Mouse (Mus musculus): ENCODE data around the gene Hmgb1.

Hmgb1 gene

DNA sequence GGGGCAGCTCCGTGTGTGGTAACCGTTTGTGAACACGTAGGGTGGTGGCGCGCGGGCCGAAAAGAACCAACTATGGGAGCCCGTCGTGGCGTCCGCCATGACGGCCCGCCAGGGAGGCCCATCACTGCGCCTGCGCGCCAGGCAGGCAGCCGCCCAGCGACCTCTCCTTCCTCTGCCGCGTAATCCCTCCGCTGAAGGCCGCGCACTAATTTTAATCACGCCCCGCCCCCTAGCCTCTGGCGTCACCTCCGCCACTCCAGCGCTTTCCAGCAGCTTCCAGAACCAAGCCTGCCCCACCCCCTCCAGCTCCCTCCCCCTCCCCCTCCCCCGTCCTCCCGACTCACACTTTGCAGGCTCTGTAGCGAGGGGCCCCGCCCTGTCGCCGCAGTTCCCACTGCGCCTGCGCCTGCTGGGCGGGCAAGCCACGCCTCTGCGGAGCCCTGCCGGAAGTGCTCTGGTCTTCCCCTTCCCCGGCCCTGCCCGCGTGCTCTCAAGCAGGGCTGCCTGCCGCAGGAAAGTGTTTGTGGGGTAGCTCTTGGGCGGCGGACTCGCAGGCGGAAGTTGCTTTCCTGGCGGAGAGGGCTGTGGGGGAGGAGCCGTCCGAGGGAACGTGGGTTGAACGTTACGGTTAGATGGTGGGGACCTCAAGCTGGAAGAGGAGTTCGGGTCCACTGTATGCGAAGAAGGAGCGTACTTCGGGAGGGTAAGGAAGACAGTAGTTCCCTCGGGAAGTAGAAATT, at the start of gene Hmgb1, which contains the start of gene Uspl1:
Hmgb1 (minus strand) TSS at position 386 of the 740 bp plus-strand sequence.
Uspl1 (plus strand) TSS at position 247 of the 740 bp plus-strand sequence.
- DNase-seq (ENCODE audit: low spot score), result peak; percentile 99

DNA sequence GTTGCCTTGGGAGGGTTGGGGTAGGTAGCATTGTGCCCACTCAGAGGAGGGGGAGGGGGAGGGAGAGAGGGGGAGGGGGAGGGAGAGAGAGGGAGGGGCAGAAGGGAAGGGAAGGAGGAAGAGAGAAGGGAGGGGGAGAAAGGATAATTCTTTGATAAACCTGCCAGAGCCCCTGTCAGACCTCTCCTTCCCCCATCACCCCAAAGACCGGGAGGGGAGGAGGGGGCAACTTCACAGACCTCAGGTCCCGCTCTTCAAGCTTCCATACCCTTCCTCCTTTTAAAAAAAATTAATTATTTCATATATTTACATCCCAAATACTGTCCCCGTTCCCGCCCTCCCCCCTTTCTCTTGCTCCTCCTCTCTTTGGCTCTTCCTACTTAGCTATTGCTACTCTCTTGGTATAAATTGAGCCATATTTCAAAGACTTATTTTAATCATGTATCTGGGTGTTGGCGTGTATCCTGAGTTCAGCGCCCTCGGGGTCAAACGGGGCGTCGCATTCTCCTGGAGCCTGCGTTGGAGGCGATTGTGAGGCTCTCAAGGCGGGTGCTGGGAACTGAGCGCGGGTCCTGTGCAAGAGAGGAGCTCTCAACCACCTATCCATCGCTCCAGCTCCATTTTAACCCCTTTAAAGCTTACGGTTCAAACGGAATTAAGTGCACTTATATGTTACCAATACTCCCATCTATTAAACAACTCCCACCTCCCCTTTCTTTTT, 45.5 kb upstream of the Hmgb1 start:
- DNase-seq (ENCODE audit: low spot score), result no peak

DNA sequence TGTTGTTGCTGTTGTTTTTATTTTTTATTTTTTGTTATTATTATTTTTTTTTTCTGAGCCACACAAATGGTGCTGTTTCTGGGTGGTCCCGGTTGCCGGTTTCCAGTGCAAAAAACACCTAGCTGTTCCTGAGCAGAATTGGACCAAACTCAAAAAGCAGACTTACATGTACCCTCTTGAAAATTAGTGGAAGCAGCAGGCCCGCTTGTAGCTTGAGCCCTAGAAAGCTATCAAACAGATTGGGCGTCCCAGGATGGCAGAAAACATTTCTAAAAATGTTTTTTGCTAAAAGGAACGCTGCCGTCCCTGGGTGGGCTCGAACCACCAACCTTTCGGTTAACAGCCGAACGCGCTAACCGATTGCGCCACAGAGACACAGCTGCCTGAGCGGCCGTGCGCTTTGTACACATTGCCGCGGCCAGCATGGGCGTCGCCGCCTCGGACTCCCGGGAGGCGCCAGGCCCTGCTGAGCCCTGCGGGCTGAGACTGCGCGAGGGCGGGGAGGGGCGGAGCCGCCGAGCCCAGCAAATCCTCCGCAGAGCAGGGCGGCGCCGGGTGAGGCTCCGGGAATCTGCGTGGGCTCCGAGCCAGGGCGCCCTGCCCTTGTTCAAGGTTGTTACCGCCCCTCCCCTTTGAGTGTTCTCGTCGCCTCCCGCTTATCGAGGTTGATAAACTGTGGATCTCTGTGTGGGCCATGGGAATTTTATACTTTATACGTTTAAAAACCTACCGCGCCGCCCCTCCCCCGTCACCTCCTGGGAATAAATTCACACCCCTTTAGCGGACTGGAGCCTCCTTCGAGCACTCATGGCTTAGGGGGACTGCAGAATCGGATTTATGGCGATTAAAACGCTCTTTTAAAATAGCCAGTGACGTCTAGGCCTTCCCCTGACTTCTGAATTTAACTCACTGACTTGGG, 44.7 kb upstream of the Hmgb1 start:
- peak; percentile 99 for DNase-seq (ENCODE audit: low spot score)

DNA sequence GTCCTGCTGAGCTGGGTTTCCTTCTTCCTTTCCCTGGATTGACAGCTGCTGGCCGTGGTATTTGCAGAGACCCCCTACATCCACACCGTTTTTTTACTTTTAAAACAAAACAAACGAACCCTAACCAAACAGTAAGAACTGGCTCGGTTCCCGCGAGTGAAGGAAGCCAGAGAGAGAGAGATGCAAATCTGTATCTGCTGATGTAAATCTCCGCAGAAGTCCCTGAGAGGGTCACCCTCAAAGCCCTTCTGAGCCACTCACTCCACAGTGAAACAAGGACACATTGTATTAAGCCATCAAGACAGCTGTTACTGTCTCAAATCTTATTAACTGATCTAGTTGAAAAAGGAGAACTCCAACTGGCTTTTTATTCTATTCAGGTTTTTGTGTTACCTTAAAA, 40.4 kb upstream of the Hmgb1 start:
- DNase-seq (ENCODE audit: low spot score), result no peak

DNA sequence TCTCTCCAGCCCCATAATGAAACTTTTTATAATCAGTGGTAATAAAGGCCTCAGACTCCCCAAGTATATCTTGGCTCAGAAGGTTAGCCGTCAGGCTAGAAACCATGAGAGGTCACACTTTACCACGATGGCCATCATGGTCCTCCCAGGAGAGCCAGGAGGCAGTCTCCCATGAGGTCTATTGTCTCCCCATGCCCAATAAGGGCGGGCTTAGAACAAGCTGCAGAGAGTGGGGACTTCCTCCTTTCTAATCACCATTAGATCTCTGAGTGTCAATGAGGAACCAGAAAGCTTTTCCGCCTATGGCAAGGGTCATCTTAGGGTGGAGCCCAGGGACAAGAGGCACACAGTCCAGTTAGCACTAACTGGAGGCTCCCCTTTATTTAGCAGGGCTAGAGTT, 37.1 kb upstream of the Hmgb1 start:
- no peak for DNase-seq (ENCODE audit: low spot score)

DNA sequence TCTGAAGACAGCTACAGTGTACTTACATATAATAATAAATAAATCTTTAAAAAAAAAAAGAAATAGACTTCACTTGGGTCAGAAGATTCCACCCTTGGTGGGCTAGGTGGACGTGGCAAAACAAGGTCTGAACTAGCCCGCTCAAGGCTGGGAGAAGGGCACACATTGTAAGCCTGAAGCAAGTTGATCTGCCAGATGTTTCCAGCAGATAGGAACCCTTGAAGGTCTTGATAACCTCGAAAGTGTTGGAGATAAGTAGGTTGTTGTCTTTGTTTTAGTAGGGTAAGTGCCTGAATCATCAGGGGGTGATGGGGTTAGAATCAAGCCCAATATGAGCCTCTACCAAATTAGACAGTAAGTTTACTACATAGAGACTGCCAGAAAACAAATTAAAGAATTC, 35.2 kb upstream of the Hmgb1 start:
- DNase-seq (ENCODE audit: low spot score), result no peak

DNA sequence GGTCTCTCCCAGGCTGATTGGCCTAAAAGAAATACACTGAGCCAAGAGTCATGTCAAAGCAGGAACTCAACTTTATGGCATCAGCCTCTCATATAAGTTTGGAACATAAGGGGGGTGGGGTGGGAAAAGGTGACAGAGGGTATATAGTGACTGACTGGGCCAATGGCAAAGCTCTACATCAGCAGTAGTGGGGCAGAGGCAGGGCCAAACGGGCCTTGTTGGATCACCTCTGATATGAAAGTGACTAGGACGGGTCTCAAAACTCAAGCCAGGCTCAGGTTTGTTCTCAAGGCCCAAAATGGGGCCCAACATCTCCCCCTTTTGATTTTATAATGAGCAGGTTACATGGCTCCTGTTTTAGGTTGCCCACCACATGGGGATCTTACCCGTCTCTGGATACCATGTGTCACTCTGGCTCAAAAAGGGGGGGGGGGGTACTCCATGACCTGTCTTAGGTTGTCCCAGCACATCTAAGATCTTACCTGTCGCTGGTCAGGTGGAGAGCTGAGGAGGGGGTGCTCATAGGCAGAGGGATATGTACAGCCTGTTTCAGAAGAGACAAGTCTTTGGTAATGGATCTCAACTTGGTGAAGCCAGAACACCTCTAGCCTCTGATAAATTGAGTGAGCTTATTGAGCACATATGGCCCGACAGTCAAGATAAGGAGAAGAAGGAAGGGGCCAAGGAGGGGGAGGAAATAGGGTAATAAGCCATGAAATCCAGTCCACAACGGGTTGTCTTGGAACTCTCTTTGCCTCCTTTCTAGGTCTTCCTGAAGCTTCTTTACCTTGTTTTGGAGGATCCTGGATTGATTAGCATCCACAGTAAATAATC, 33.5 kb upstream of the Hmgb1 start:
- DNase-seq (ENCODE audit: low spot score), result no peak

DNA sequence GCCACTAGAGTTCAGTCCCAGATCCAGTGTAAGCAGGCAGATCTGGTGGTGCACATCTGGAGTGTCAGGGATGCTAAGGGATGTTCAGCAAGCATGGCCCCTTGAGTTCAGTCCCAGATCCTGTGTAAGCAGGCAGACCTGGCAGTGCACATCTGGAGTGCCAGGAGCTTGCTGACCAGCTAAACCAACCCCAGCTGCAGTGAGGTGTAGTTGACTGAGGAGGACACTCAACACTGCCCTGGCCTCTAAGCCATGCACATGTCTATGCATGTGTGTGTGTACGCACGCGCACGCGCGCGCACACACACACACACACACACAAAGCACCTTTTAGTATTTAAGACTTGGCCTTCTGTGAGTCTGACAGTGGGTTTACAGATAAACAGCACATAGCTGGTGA, 31.3 kb upstream of the Hmgb1 start:
- DNase-seq (ENCODE audit: low spot score), result no peak

DNA sequence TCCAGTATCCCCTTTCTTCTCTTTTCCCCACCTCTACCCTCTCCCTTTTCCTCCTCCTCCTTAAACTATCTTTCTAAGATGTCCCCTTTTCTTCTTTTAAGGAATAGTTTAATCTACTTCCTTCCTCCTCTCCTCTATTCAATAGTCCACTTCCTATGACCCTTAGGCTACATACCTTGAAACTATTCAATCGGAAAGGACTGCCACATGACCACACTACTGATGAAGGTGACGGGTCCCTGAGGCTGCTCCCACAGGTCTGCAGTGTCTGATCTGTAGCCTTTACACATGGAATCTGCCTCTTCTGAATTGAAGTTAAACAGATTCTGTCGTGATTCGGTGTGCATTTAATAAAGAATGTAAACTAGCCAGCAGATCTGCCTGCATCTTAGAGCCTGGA, 28.5 kb upstream of the Hmgb1 start:
- no peak for DNase-seq (ENCODE audit: low spot score)

DNA sequence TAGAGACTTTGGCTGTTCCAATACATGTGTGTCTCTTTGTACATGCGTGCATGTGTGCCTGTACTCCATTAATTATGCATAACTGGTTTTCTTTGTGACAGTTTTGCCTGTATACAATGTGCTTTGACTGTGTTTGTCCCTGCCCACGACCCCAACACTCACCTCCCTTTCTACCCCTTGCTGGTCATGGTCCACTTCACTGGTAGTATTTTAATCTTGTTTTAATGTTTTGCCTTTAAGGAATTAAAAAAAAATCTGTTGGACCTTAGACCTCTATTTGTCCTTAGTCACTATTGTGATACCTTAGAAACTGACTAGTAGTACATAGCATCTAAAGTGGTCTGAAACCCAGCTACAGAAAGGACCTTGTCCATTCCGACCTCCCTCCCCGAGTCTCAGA, 26.8 kb upstream of the Hmgb1 start:
- no peak for DNase-seq (ENCODE audit: low spot score)

DNA sequence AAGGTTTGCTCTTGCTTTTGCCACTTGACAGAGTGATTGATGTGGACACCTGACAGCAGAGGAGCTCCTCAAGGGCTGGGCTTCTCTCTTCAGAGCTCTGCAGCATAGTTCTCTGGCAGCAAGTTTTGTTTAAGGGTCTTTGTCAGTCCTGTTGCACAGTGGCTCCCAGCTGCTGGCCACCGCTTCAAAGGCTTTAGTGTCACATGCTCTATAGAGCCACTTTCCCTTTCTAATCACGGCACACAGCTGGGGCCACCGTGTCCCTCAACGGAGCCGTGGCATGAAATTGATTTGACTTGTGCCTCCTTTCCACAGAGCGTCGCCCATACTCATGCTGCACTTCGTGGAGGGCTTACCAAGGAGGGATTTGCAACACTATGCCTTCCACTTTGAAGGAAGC, 25.0 kb upstream of the Hmgb1 start:
- DNase-seq (ENCODE audit: low spot score), result no peak

DNA sequence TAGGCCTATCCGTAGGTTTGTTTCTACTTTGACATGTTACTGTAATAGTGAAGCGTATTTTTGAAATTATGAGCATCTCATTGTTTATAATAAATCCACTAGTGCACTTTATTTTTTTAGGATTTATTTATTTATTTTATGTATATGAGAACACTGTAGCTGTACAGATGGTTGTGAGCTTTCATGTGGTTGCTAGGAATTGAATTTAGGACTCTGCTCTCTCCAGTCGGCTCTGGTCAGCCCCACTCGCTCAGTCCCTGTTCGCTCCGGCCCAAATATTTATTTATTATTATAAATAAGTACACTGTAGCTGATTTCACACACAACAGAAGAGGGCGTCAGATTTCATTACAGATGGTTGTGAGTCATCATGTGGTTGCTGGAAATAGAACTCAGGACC, 24.5 kb upstream of the Hmgb1 start:
- no peak for DNase-seq (ENCODE audit: low spot score)

DNA sequence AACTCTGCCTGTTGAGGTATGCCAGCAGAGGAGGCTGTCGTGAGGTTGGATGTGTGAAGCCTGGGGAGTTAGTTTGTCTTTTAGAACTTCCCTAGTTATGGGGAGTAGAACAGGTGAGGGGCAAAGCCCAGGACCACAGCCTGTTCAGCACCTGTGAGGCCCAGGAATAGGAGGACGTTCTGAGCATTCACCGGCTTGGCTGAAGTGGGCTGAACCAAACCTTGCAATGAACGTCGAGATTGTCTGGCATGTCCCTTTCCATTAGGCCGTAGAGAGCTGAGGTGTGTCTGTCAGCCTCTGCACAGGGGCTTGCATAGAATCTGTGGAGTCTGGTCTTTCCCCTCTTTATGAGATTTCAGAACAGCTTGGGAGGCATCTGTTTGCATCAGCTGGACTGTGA, 23.4 kb upstream of the Hmgb1 start:
- DNase-seq (ENCODE audit: low spot score), result no peak

DNA sequence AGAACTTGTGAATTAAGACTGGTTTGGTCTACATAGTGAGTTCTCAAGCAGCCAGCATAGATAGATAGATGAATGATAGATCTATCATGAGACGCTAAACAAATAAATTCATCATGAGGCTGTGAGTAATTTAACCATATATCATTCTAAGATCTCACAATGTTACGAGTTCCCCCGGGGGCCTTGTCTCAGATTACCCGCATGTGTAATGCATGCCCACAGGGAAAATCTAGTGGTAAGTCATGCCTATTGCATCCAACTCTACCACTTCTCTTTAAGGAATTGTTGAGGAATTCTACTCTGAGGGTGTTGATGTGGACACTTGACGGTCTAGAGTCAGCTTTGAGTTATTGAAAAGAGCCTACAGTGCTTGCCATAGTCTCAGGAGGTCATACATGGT, 22.0 kb upstream of the Hmgb1 start:
- no peak for DNase-seq (ENCODE audit: low spot score)

DNA sequence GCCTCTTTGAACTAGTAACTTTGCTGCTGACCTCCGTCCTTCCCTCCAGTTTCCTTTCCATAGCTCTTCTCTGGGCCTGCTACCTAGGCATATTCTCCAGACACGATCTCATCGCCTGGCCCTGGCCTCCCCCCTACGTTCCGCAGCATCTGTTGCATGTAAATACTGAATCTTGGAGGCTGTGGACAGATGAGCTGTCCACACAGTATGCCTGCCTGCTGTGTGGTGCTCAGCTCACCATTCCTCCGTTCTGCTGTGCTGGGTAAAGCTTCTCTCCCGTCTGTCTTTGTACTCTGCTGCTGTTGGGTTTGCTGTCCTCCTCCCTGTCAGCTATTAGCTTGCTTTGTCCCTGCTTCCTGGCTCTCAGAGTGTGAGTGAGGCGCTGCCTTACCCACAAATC, 21.0 kb upstream of the Hmgb1 start:
- DNase-seq (ENCODE audit: low spot score), result no peak

DNA sequence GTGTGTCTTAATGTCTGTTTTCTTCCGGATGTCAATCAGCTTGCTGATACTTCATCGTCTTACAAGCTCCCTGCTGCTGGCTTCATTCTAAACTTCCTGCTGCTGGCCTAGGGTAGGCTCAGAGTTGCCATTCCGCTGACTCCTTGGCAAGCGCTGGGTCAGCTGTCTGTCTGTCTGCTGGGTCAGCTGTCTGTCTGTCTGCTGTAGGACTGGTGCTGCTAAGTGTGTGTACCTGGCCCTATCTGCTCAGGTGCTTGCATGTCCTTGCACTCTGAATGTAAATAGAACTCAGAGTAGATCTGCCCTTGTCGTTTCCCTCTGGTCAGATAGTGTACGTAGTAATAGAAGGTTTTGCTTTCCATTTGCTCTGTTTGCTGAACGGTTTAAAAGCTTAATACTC, 20.5 kb upstream of the Hmgb1 start:
- DNase-seq (ENCODE audit: low spot score), result no peak

DNA sequence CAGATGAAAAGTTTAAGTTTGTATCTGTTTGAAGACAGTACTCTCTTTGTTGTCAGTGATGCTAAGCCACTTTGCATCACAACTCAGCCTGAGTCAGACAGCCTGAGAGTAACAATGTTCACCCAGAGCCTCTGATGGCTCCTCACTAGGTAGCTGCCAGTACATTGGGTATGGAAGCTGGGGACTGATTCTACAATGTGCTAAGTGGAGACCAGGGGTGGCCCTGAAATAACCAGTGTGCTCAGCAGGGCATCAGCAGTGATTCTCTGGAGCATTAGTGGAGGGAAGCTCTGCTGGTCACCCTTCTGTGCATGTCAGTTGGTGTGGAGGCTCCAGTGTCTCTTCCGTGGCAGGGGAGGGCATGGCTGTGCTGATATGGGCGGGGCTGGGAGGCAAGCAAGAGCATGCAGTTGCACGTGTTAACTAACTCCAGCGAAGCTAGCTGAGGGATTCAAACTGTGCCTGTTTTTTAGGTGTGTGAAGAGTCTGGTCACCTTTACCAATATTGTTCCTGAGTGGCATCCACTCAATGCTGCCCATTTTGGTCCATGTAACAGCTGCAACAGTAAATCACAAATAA, 19.6 kb upstream of the Hmgb1 start:
- no peak for DNase-seq (ENCODE audit: low spot score)

DNA sequence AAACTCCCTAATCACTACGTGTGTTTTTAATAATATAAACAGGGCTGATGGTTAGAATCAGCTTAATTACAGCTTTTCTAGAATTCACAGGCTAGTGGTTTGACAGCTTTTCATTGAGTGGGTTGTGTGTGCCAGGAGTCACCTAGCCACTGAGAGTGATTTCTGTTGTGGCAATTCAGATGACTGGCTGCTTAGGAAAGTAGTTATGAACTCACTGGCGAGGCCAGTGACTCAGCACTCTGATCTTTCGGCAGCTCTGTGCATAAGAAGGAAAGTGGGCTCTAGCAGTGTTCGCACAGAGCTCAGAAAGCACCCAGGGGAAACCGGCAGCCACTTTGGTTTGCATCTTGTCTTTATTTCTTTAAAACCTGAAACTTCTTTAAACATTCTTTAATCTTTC, 18.7 kb upstream of the Hmgb1 start:
- DNase-seq (ENCODE audit: low spot score), result peak; percentile 59

DNA sequence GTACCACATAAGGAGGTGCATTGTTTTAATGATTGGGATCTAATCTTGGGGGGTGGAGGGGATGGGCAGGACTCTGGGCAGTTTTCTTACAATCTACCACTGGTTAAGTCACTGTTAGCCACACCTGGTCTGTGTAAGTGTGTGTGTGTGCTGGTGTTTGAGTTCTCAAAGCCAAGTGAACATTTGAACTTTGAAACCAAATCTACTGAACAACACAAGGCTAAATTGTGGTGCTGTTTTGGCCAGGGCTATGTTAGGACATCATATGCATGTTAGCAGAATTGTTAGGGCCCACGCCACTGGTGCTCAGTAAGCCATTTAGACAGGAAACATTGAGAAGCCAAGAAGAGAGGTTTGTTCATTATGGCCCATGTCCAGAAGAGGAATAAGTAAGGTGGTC, 14.5 kb upstream of the Hmgb1 start:
- DNase-seq (ENCODE audit: low spot score), result no peak

DNA sequence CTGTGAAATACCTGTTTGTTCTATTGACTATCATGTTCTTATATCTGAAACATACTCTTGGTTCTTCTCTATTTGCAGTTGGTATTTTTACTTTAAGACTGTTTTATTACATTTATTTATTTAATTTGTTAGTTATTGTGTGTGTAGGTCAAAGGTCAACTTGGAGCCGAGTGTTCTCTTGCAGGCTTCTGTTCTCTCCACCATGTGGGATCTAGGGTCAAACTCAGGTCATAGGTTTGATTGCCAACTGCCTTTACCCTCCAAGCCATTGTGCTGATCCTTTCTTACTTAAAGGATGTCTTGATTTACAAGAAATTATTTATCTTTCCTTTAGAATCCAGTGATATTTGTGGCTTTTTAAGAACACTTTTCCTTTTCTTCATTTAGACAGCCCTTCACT, 12.3 kb upstream of the Hmgb1 start:
- no peak for DNase-seq (ENCODE audit: low spot score)

DNA sequence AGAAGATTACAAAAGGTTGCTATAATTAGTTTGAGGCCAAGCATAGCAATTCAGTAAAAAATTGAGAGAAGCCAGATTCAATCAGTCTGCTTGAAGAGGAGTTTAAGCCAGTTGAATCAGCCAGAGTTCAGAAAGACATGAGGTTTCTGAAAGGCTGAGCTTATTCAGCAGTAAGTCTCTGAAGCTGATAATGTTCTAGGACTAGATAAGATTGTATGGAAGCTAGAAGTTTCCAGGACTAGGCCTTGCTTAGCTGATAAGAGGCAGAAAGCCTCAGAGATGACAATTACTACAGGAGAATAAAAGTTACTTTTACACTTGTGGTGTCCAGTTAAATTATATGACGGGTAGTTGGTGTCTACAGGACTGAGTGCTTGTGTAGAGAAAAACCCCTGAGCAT, 5.9 kb upstream of the Hmgb1 start:
- DNase-seq (ENCODE audit: low spot score), result no peak
